Mouse (Mus musculus): ENCODE measurements around the gene Zfp954. TPM values are rescaled to one million over a fixed set of nuclear protein-coding genes. Genes with fewer than 3 reads are reported as not detected.
"Not testable (repeated sequence)": the region's sequence is repeated elsewhere in the genome, so short reads cannot be mapped to it uniquely, and the experiment has no call there.

Gene Zfp954
- total RNA-seq (2021): 1 to 10 TPM; 4.3 to 4.5 TPM

- DNase-seq: peak; percentile 84
Measured at GRCm38 (mm10) chr7:7120921-7121601, at the start of gene Zfp954. Gene Zfp954 (minus strand): TSS chr7:7121488.

GRCm38 (mm10) chr7:7145991-7146608 lies 24.8 kb upstream of the Zfp954 start:
- no peak for DNase-seq

- no peak for DNase-seq
Measured at GRCm38 (mm10) chr7:7144215-7144614, 22.9 kb upstream of the Zfp954 start.

- DNase-seq: peak; percentile 59
Measured at GRCm38 (mm10) chr7:7136379-7136866, 15.1 kb upstream of the Zfp954 start, which contains the start of gene Zfp773. Gene Zfp773 (minus strand): TSS chr7:7136755.

GRCm38 (mm10) chr7:7132751-7133150 lies 11.5 kb upstream of the Zfp954 start:
- DNase-seq: no peak

- not testable (repeated sequence) for DNase-seq
Measured at GRCm38 (mm10) chr7:7130491-7131124, 9.3 kb upstream of the Zfp954 start.

- no peak for DNase-seq
Measured at GRCm38 (mm10) chr7:7121602-7121980, 303 bp upstream of the Zfp954 start.

GRCm38 (mm10) chr7:7118441-7118840 lies 2.8 kb downstream of the Zfp954 start:
- no peak for DNase-seq

GRCm38 (mm10) chr7:7108501-7108900 lies 12.8 kb downstream of the Zfp954 start:
- no peak for DNase-seq

Other genes starting within 250 kb of the Zfp954 start
- gene Aurkc, start 126.2 kb downstream of the Zfp954 start, total RNA-seq (2021): not detected
- under 1 TPM; 0.36 to 0.67 TPM for gene Zfp773, start 15.3 kb upstream of the Zfp954 start, total RNA-seq (2021)
- 1 to 10 TPM; 1.1 to 1.4 TPM for gene Zfp418, start 49.8 kb upstream of the Zfp954 start, total RNA-seq (2021)
- 1 to 10 TPM; 2.8 to 2.9 TPM for gene Zfp772, start 88.5 kb upstream of the Zfp954 start, total RNA-seq (2021)
- gene Vmn2r29, start 125.8 kb upstream of the Zfp954 start, total RNA-seq (2021): under 1 TPM in 1 of 2 experiments, not detected in 1; 0.18 TPM
- gene Gm45844, start 156.8 kb upstream of the Zfp954 start, total RNA-seq (2021): 1 to 10 TPM in 1 of 2 experiments, under 1 TPM in 1; 0.81 to 2.3 TPM
- 10 to 100 TPM; 50.9 to 55.0 TPM for gene Clcn4, start 179.4 kb upstream of the Zfp954 start, total RNA-seq (2021)
- gene Vmn2r30, start 216.1 kb upstream of the Zfp954 start, total RNA-seq (2021): not detected

Measured in heart, postnatal 4 days (tissue).